Mouse (Mus musculus) neural tube, embryonic 13.5 days (tissue): ENCODE results near the gene Tmem95. TPM values are rescaled to one million over a fixed set of nuclear protein-coding genes. Genes with fewer than 3 reads are reported as not detected.

Experiments
- ATAC-seq: fragments of 200-750 bp; cut with Nextera tagmentation; 2 replicates; pipeline ENCODE4 v1.8.0; 2017; ENCODE audit warnings: low read depth, mild to moderate bottlenecking, moderate TSS enrichment, moderate library complexity
- H3K27ac ChIP-seq: fragments of 300-500 bp; sonication (generic); replicated peaks from 2 replicates; pipeline ENCODE4 v1.5.1; 2015; ENCODE audit warnings: moderate library complexity, mild to moderate bottlenecking, inconsistent platforms
- H3K27me3 ChIP-seq: fragments of 300-500 bp; sonication (generic); 2 replicates; pipeline ENCODE4 v1.6.1; 2015; ENCODE audit warnings: mild to moderate bottlenecking, inconsistent platforms
- H3K36me3 ChIP-seq: fragments of 300-500 bp; sonication (generic); 2 replicates; pipeline ENCODE4 v1.6.1; 2015; ENCODE audit warnings: mild to moderate bottlenecking, inconsistent platforms
- H3K4me1 ChIP-seq: fragments of 300-500 bp; sonication (generic); replicated peaks from 2 replicates; pipeline ENCODE4 v1.6.1; 2015; ENCODE audit warnings: inconsistent platforms
- H3K4me2 ChIP-seq: fragments of 300-500 bp; sonication (generic); 2 replicates; pipeline ENCODE4 v1.6.1; 2015; ENCODE audit warnings: inconsistent platforms, mild to moderate bottlenecking, moderate library complexity
- H3K4me3 ChIP-seq: fragments of 300-500 bp; sonication (generic); 2 replicates; pipeline ENCODE4 v1.5.1; 2015; ENCODE audit warnings: mild to moderate bottlenecking, inconsistent platforms
- H3K9ac ChIP-seq: fragments of 300-500 bp; sonication (generic); 2 replicates; pipeline ENCODE4 v1.6.1; 2015; ENCODE audit warnings: moderate library complexity, mild to moderate bottlenecking, inconsistent platforms
- H3K9me3 ChIP-seq: fragments of 300-500 bp; sonication (generic); 2 replicates; pipeline ENCODE4 v1.6.1; 2016; ENCODE audit warnings: inconsistent platforms
- WGBS: fragments of 180-500 bp; shearing (Covaris S2); methylation state at CpG from one replicate; pipeline ENCODE4 v1.1.7; 2015; 5-methylcytosine and 5-hydroxymethylcytosine counted together
- polyA plus RNA-seq: library from polyadenylated mRNA; unstranded; fragments of >200 nt; fragmentation: Nextera tagmentation; extraction: Ambion mirVana; gene quantifications from 2 replicates; pipeline ENCODE4 v1.2.1, GENCODE M21; 2015

Tmem95 gene
- polyA plus RNA-seq, 1 experiment from 2014 or later, result not detected

GRCm38 (mm10) chr11:69908645-69909044 is 30.8 kb upstream of the Tmem95 start:
- WGBS, result 95% methylated on average over 11 of the region's 11 CpGs
- Histone ChIP-seq H3K4me3 (no peak overlapping the region), H3K9ac (no peak overlapping the region), H3K36me3 (peaks cover 96% of the 10 kb centered on the region), H3K4me1 (peaks cover 10% of the 10 kb centered on the region), H3K27me3 (no peaks in the 10 kb centered on the region), H3K27ac (no peak overlapping the region), H3K4me2 (no peak overlapping the region), H3K9me3 (no peaks in the 10 kb centered on the region)
- ATAC-seq, result no peak

- Histone ChIP-seq H3K4me3 (no peak overlapping the region), H3K9ac (no peak overlapping the region), H3K27ac (no peak overlapping the region), H3K4me1 (peaks cover 25% of the 10 kb centered on the region), H3K9me3 (no peaks in the 10 kb centered on the region), H3K4me2 (no peak overlapping the region), H3K36me3 (peaks cover 57% of the 10 kb centered on the region), H3K27me3 (no peaks in the 10 kb centered on the region)
- 96% methylated on average over 9 of the region's 9 CpGs for WGBS
- ATAC-seq, result no peak
Measured at GRCm38 (mm10) chr11:69904311-69904710, 26.5 kb upstream of the Tmem95 start.

GRCm38 (mm10) chr11:69902972-69903371 is 25.2 kb upstream of the Tmem95 start:
- peak overlapping the region; percentile 76 for H3K4me3 ChIP-seq
- H3K36me3 ChIP-seq, result peaks cover 44% of the 10 kb centered on the region
- H3K9me3 ChIP-seq, result no peaks in the 10 kb centered on the region
- H3K4me1 ChIP-seq, result peaks cover 38% of the 10 kb centered on the region
- H3K27me3 ChIP-seq, result no peaks in the 10 kb centered on the region
- H3K9ac ChIP-seq, result peak overlapping the region; percentile 97
- 85% methylated on average over 13 of the region's 13 CpGs for WGBS
- no peak for ATAC-seq
- no peak overlapping the region for H3K27ac ChIP-seq
- H3K4me2 ChIP-seq, result peak overlapping the region; percentile 98

GRCm38 (mm10) chr11:69901993-69902392 is 24.2 kb upstream of the Tmem95 start:
- WGBS, result 0% methylated on average over 31 of the region's 39 CpGs
- H3K27ac ChIP-seq, result peak overlapping the region; percentile 98
- H3K9ac ChIP-seq, result peak overlapping the region; percentile 97
- H3K4me3 ChIP-seq, result peak overlapping the region; percentile 76
- no peak; the same call in 1 of the 2 replicates for ATAC-seq
- no peaks in the 10 kb centered on the region for H3K27me3 ChIP-seq
- H3K4me1 ChIP-seq, result peaks cover 38% of the 10 kb centered on the region
- no peaks in the 10 kb centered on the region for H3K9me3 ChIP-seq
- peaks cover 34% of the 10 kb centered on the region for H3K36me3 ChIP-seq
- H3K4me2 ChIP-seq, result peak overlapping the region; percentile 98

- no peaks in the 10 kb centered on the region for H3K27me3 ChIP-seq
- H3K4me3 ChIP-seq, result peak overlapping the region; percentile 76
- peak overlapping the region; percentile 97 for H3K9ac ChIP-seq
- ATAC-seq, result peak; percentile 81
- peaks cover 38% of the 10 kb centered on the region for H3K4me1 ChIP-seq
- H3K9me3 ChIP-seq, result no peaks in the 10 kb centered on the region
- H3K27ac ChIP-seq, result peak overlapping the region; percentile 98
- H3K4me2 ChIP-seq, result peak overlapping the region; percentile 98
- under 1% methylated on average over 42 of the region's 42 CpGs for WGBS
- H3K36me3 ChIP-seq, result peaks cover 28% of the 10 kb centered on the region
Measured at GRCm38 (mm10) chr11:69901406-69901846, 23.6 kb upstream of the Tmem95 start.

- ATAC-seq, result peak; percentile 96
- Histone ChIP-seq H3K36me3 (peaks cover 21% of the 10 kb centered on the region), H3K4me3 (peak within 1 kb of the TSS; percentile 76), H3K4me1 (peaks cover 38% of the 10 kb centered on the region), H3K9me3 (no peaks in the 10 kb centered on the region), H3K27me3 (no peaks in the 10 kb centered on the region), H3K9ac (peak within 1 kb of the TSS; percentile 97), H3K4me2 (peak within 1 kb of the TSS; percentile 98), H3K27ac (peak within 1 kb of the TSS; percentile 98)
- under 1% methylated on average over 38 of the region's 38 CpGs for WGBS
Measured at GRCm38 (mm10) chr11:69900471-69901405, 22.9 kb upstream of the Tmem95 start, which contains the start of the genes 2810408A11Rik and Neurl4. TSS of gene 2810408A11Rik (minus strand) at chr11:69900987. TSS of gene Neurl4 (plus strand) at chr11:69901072.

- peaks cover 38% of the 10 kb centered on the region for H3K4me1 ChIP-seq
- no peaks in the 10 kb centered on the region for H3K9me3 ChIP-seq
- H3K27ac ChIP-seq, result peak overlapping the region; percentile 98; the same call in 1 of the 2 replicates
- H3K4me3 ChIP-seq, result peak overlapping the region; percentile 76
- peak overlapping the region; percentile 98 for H3K4me2 ChIP-seq
- H3K36me3 ChIP-seq, result peaks cover 15% of the 10 kb centered on the region
- no peak for ATAC-seq
- WGBS, result 23% methylated on average over 4 of the region's 4 CpGs
- H3K9ac ChIP-seq, result peak overlapping the region; percentile 97
- H3K27me3 ChIP-seq, result no peaks in the 10 kb centered on the region
Measured at GRCm38 (mm10) chr11:69899870-69900269, 22.1 kb upstream of the Tmem95 start.

GRCm38 (mm10) chr11:69895291-69895690 is 17.5 kb upstream of the Tmem95 start, which contains the start of gene Acap1:
TSS of gene Acap1 (minus strand) at chr11:69895539.
- no peak for ATAC-seq
- Histone ChIP-seq H3K4me2 (no peak within 1 kb of the TSS), H3K4me3 (no peak within 1 kb of the TSS), H3K27me3 (no peaks in the 10 kb centered on the region), H3K27ac (no peak within 1 kb of the TSS), H3K36me3 (no peaks in the 10 kb centered on the region), H3K9me3 (no peaks in the 10 kb centered on the region), H3K9ac (no peak within 1 kb of the TSS), H3K4me1 (peaks cover 28% of the 10 kb centered on the region)
- WGBS, result 77% methylated on average over 4 of the region's 4 CpGs

GRCm38 (mm10) chr11:69894671-69895070 is 16.9 kb upstream of the Tmem95 start:
- Histone ChIP-seq H3K36me3 (no peaks in the 10 kb centered on the region), H3K4me3 (no peak overlapping the region), H3K4me1 (peaks cover 22% of the 10 kb centered on the region), H3K9ac (no peak overlapping the region), H3K27me3 (no peaks in the 10 kb centered on the region), H3K4me2 (no peak overlapping the region), H3K9me3 (no peaks in the 10 kb centered on the region), H3K27ac (no peak overlapping the region)
- 80% methylated on average over 5 of the region's 5 CpGs for WGBS
- ATAC-seq, result no peak

- H3K9ac ChIP-seq, result no peak overlapping the region
- H3K27me3 ChIP-seq, result no peaks in the 10 kb centered on the region
- H3K36me3 ChIP-seq, result no peaks in the 10 kb centered on the region
- no peak; the same call in 1 of the 2 replicates for ATAC-seq
- peaks cover 5% of the 10 kb centered on the region; the same call in 1 of the 2 replicates for H3K4me1 ChIP-seq
- no peak overlapping the region for H3K4me2 ChIP-seq
- H3K4me3 ChIP-seq, result no peak overlapping the region
- WGBS, result 71% methylated on average over 4 of the region's 4 CpGs
- no peaks in the 10 kb centered on the region for H3K9me3 ChIP-seq
- H3K27ac ChIP-seq, result no peak overlapping the region
Measured at GRCm38 (mm10) chr11:69891482-69891881, 13.7 kb upstream of the Tmem95 start.

- Histone ChIP-seq H3K36me3 (no peaks in the 10 kb centered on the region), H3K4me3 (no peak overlapping the region), H3K9me3 (no peaks in the 10 kb centered on the region), H3K27me3 (peaks cover 2% of the 10 kb centered on the region; the same call in 1 of the 2 replicates), H3K4me2 (no peak overlapping the region), H3K27ac (no peak overlapping the region), H3K4me1 (peaks cover 5% of the 10 kb centered on the region; the same call in 1 of the 2 replicates), H3K9ac (no peak overlapping the region)
- no peak for ATAC-seq
- 78% methylated on average over 8 of the region's 8 CpGs for WGBS
Measured at GRCm38 (mm10) chr11:69886907-69887635, 9.3 kb upstream of the Tmem95 start.

- H3K4me1 ChIP-seq, result peaks cover 22% of the 10 kb centered on the region
- no peaks in the 10 kb centered on the region for H3K9me3 ChIP-seq
- H3K9ac ChIP-seq, result no peak overlapping the region
- no peaks in the 10 kb centered on the region for H3K36me3 ChIP-seq
- H3K27me3 ChIP-seq, result peaks cover 10% of the 10 kb centered on the region
- H3K4me3 ChIP-seq, result no peak overlapping the region
- no peak overlapping the region for H3K27ac ChIP-seq
- H3K4me2 ChIP-seq, result no peak overlapping the region
- WGBS, result 81% methylated on average over 8 of the region's 8 CpGs
- no peak for ATAC-seq
Measured at GRCm38 (mm10) chr11:69884663-69885062, 6.8 kb upstream of the Tmem95 start.
